Mouse (Mus musculus) heart, postnatal 0 days (tissue): ENCODE results near the gene Sptbn4. TPM values are rescaled to one million over a fixed set of nuclear protein-coding genes. Genes with fewer than 3 reads are reported as not detected.

Experiments used
- ATAC-seq: fragments of 200-750 bp; cut with Nextera tagmentation; 2 replicates; pipeline ENCODE4 v1.8.0; 2017; ENCODE audit warnings: low read depth, moderate number of reproducible peaks, moderate library complexity; ENCODE audit not compliant: insufficient read depth
- DNase-seq: peaks from one replicate; pipeline ENCODE4 v3.0.0-alpha.2; 2016; ENCODE audit warnings: low spot score
- H3K27ac ChIP-seq: fragments of 300-500 bp; sonication (generic); 2 replicates; pipeline ENCODE4 v1.5.1; 2014; ENCODE audit warnings: low read depth, mild to moderate bottlenecking
- H3K27me3 ChIP-seq: fragments of 300-500 bp; sonication (generic); 2 replicates; pipeline ENCODE4 v1.6.1; 2014; ENCODE audit warnings: low read length, mixed read lengths; ENCODE audit not compliant: control insufficient read depth, insufficient read depth
- H3K36me3 ChIP-seq: fragments of 300-500 bp; sonication (generic); replicated peaks from 2 replicates; pipeline ENCODE4 v1.6.1; 2014; ENCODE audit warnings: low read length, mixed read lengths; ENCODE audit not compliant: control insufficient read depth, insufficient read depth
- H3K4me1 ChIP-seq: fragments of 300-500 bp; sonication (generic); 2 replicates; pipeline ENCODE4 v1.6.1; 2014; ENCODE audit warnings: antibody characterized with exemption; ENCODE audit not compliant: control insufficient read depth, insufficient read depth
- H3K4me2 ChIP-seq: fragments of 300-500 bp; sonication (generic); 2 replicates; pipeline ENCODE4 v1.6.1; 2014; ENCODE audit warnings: low read depth, mild to moderate bottlenecking, low read length, moderate library complexity
- H3K4me3 ChIP-seq: fragments of 300-500 bp; sonication (generic); 2 replicates; pipeline ENCODE4 v1.5.1; 2014; ENCODE audit warnings: low read depth, low read length
- H3K9ac ChIP-seq: fragments of 300-500 bp; sonication (generic); replicated peaks from 2 replicates; pipeline ENCODE4 v1.6.1; 2014; ENCODE audit warnings: low read depth, low read length, mixed read lengths
- H3K9me3 ChIP-seq: fragments of 300-500 bp; sonication (generic); replicated peaks from 2 replicates; pipeline ENCODE4 v1.6.1; 2016; ENCODE audit warnings: low read length; ENCODE audit not compliant: control insufficient read depth
- CTCF ChIP-seq: IDR thresholded peaks from 2 replicates; pipeline ENCODE4 v1.5.1; 2016; ENCODE audit warnings: antibody characterized with exemption, control low read depth, low read depth
- EP300 ChIP-seq: IDR thresholded peaks from 2 replicates; pipeline ENCODE4 v1.6.1; 2016; ENCODE audit warnings: antibody characterized with exemption, low read depth
- WGBS: fragments of 180-500 bp; shearing (Covaris S2); extraction: QIAGEN DNeasy Blood & Tissue Kit; methylation state at CpG from one replicate; pipeline ENCODE4 v1.1.7; 2014; 5-methylcytosine and 5-hydroxymethylcytosine counted together
- polyA plus RNA-seq: library from polyadenylated mRNA; unstranded; fragments of >200 nt; fragmentation: Nextera tagmentation; extraction: Ambion mirVana; gene quantifications from 2 replicates; pipeline ENCODE4 v1.2.1, GENCODE M21; 2015
- total RNA-seq: library from RNA; depleted of rRNA; stranded (reverse); fragments of >200 nt; gene quantifications from 2 replicates; pipeline ENCODE4 v1.2.3, GENCODE M21; 2014; ENCODE audit warnings: low replicate concordance

Sptbn4 gene
- total and polyA plus RNA-seq, 2 experiments from 2014 or later, result 0.05 TPM; not detected in 1

DNA sequence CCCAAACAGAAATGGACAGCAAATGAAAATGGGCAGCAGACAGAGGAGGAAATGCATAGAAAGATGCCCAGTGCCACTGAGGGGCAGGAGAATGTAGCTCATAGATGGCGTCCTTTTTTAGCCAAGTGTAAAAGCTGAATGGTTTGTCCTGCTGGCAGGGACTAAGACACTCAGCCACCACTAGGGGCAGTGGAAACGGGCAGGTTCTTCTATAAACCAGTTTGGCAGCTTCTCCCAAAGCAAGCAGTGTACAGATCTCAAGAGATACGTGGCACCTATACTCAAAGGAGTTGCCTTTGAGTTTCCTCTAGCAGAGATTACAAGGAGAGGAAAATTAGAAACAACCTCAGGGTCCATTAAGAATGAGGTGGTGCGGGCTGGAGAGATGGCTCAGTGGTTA, 69.1 kb downstream of the Sptbn4 start:
- 20% methylated on average over 4 of the region's 4 CpGs for WGBS
- no peak overlapping the region for H3K4me3 ChIP-seq
- no peaks in the 10 kb centered on the region for H3K36me3 ChIP-seq
- DNase-seq (no peak), ATAC-seq (no peak)
- no peak overlapping the region for H3K27ac ChIP-seq
- no peaks in the 10 kb centered on the region for H3K9me3 ChIP-seq
- H3K4me2 ChIP-seq, result no peak overlapping the region
- TF ChIP-seq EP300 (no peak), CTCF (peak; percentile 33; the same call in 1 of the 2 replicates)
- H3K4me1 ChIP-seq, result no peaks in the 10 kb centered on the region
- H3K27me3 ChIP-seq, result peaks cover 37% of the 10 kb centered on the region
- no peak overlapping the region for H3K9ac ChIP-seq

DNA sequence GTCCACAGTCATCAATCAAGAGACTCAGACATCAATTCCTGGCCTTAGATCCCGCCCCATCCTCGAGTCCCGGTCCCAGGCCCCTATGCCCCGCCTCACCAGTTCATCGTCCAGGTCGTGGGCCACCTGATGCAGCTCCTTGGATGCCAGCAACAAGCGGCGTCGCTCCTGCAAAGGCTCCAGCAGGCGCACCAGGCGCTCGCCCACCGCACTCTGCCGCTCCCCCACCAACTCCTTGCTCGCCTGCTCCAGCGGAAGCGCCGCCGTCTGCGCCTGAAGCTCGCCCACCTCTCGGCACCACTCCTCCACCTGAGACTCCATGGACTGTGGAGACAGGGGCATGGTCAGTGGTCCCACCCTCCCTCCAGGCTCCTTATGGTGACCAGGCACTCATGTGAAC, 72.2 kb downstream of the Sptbn4 start:
- 4% methylated on average over 20 of the region's 22 CpGs for WGBS
- H3K4me2 ChIP-seq, result no peak overlapping the region
- no peak overlapping the region for H3K4me3 ChIP-seq
- TF ChIP-seq EP300 (no peak), CTCF (no peak)
- DNase-seq (no peak), ATAC-seq (no peak)
- 0 out of 2 replicates have a peak, but pooled peaks cover 3% of the 10 kb centered on the region for H3K9me3 ChIP-seq
- H3K4me1 ChIP-seq, result no peaks in the 10 kb centered on the region
- H3K36me3 ChIP-seq, result no peaks in the 10 kb centered on the region
- no peak overlapping the region for H3K9ac ChIP-seq
- peaks cover 69% of the 10 kb centered on the region for H3K27me3 ChIP-seq
- H3K27ac ChIP-seq, result no peak overlapping the region

DNA sequence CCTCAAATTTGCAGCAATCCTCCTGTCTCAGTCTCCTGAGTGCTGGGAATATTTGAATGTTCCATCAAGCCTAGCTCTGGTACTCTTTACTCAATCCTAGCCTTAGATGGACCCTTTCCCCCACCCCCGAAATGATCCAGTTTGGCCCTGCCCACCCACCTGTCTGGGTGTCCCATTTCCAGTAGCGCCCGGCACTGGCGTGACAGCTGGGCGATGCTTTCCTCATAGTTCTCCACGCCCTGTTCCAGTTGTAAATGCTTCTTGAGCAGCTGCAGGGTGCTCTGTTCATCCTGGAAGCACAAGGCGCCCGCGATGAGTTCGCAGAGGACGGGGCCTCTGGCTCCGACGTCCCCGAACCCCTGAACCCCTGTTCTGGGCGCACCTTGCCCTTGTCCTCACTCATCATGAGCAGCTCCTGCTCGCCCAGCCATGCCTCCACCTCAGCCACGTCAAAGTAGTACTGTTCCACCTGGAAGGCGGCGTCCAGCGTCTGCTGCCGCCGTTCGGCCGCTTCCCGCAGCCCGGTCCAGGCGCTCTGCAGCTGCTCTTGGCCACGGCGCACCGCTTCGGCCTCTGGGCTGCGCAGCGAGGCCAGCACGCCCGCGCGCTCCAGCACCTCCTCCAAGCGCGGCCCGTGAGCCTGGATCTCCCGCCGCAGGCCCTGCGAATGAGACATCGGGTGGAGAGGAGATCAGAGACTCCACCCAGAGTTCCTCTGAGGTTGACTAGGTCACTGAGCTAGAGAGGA, 75.6 kb downstream of the Sptbn4 start:
- H3K9ac ChIP-seq, result no peak overlapping the region
- DNase-seq, result no peak
- WGBS, result 5% methylated on average over 44 of the region's 44 CpGs
- no peak for ATAC-seq
- peak overlapping the region; percentile 22; the same call in 1 of the 2 replicates for H3K4me2 ChIP-seq
- no peaks in the 10 kb centered on the region for H3K36me3 ChIP-seq
- no peaks in the 10 kb centered on the region for H3K4me1 ChIP-seq
- 0 out of 2 replicates have a peak overlapping the region, but pooled peaks have one; percentile 7 for H3K4me3 ChIP-seq
- no peak overlapping the region for H3K27ac ChIP-seq
- H3K27me3 ChIP-seq, result peaks cover 97% of the 10 kb centered on the region
- 0 out of 2 replicates have a peak, but pooled peaks cover 9% of the 10 kb centered on the region for H3K9me3 ChIP-seq
- TF ChIP-seq EP300 (no peak), CTCF (no peak)

DNA sequence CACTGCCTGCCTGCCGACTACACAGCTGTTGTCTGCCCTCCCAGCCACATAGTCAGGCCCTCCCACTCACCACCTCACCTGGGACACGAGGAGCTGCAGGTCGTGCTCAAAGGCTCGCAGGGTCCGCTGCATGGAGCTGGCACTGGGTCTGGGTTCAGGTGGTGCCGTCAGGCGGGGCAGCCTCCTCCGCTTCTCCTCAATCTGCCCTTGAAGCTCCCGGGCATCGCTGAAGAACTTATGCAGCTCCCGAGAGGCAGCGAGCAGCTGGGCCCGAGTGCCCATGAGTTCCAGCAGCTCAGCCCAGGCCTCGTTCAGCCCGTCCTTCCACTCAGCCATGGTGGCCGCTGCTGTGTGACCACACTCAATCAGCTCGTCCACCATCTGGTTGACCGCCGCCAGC, 78.4 kb downstream of the Sptbn4 start:
- WGBS, result 78% methylated on average over 19 of the region's 19 CpGs
- Histone ChIP-seq H3K4me2 (no peak overlapping the region), H3K9ac (no peak overlapping the region), H3K4me1 (no peaks in the 10 kb centered on the region), H3K27me3 (peaks cover 100% of the 10 kb centered on the region), H3K9me3 (0 out of 2 replicates have a peak, but pooled peaks cover 9% of the 10 kb centered on the region), H3K27ac (no peak overlapping the region), H3K4me3 (no peak overlapping the region), H3K36me3 (no peaks in the 10 kb centered on the region)
- DNase-seq (no peak), ATAC-seq (no peak)
- TF ChIP-seq EP300 (no peak), CTCF (no peak)

DNA sequence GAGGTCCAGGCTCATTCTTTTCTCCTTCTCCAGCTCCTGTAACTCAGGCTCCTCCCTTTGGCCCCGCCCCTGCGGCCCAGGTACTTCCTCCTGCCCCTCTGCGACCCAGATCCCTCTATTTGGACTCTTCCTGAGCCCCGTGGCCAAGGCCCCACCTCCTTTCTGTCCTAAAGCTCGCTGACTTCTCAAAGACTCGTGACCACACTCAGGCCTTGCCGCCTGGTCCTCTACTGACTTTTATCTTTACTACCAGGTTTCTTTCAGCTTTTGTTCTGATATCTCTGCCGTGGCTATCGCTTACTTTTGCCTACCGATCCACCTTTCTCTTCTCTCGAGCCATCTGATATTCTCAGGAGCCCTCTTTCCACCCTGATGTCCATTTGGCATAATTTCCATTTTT, 79.5 kb downstream of the Sptbn4 start:
- peaks cover 99% of the 10 kb centered on the region for H3K27me3 ChIP-seq
- no peak overlapping the region for H3K4me2 ChIP-seq
- H3K9me3 ChIP-seq, result 0 out of 2 replicates have a peak, but pooled peaks cover 9% of the 10 kb centered on the region
- 15% methylated on average over 11 of the region's 11 CpGs for WGBS
- ATAC-seq (no peak), DNase-seq (no peak)
- no peak overlapping the region for H3K9ac ChIP-seq
- H3K4me1 ChIP-seq, result no peaks in the 10 kb centered on the region
- no peak overlapping the region for H3K27ac ChIP-seq
- TF ChIP-seq CTCF (no peak), EP300 (no peak)
- H3K36me3 ChIP-seq, result no peaks in the 10 kb centered on the region
- H3K4me3 ChIP-seq, result no peak overlapping the region
